Mouse (Mus musculus) midbrain, embryonic 14.5 days (tissue): ENCODE measurements around the gene Adamtsl3. TPM values are rescaled to one million over a fixed set of nuclear protein-coding genes. Genes with fewer than 3 reads are reported as not detected.

Experiments used
- ATAC-seq: fragments of 200-750 bp; cut with Nextera tagmentation; 2 replicates; pipeline ENCODE4 v1.8.0; 2017; ENCODE audit warnings: moderate number of reproducible peaks, moderate library complexity; ENCODE audit not compliant: low FRiP score, low TSS enrichment
- DNase-seq: peaks from one replicate; pipeline ENCODE4 v3.0.0-alpha.2; 2015
- H3K27ac ChIP-seq: fragments of 300-500 bp; sonication (generic); replicated peaks from 2 replicates; pipeline ENCODE4 v1.5.1; 2014; ENCODE audit warnings: mild to moderate bottlenecking, low read depth, low read length, moderate library complexity
- H3K27me3 ChIP-seq: fragments of 300-500 bp; sonication (generic); 2 replicates; pipeline ENCODE4 v1.6.1; 2014; ENCODE audit warnings: low read length, control low read depth, mixed read lengths; ENCODE audit not compliant: control insufficient read depth, insufficient read depth
- H3K36me3 ChIP-seq: fragments of 300-500 bp; sonication (generic); 2 replicates; pipeline ENCODE4 v1.6.1; 2014; ENCODE audit warnings: low read length, control low read depth; ENCODE audit not compliant: control insufficient read depth, insufficient read depth
- H3K4me1 ChIP-seq: fragments of 300-500 bp; sonication (generic); 2 replicates; pipeline ENCODE4 v1.6.1; 2014; ENCODE audit warnings: mild to moderate bottlenecking, antibody characterized with exemption, low read length, control low read depth; ENCODE audit not compliant: control insufficient read depth, insufficient read depth
- H3K4me2 ChIP-seq: fragments of 300-500 bp; sonication (generic); 2 replicates; pipeline ENCODE4 v1.6.1; 2014; ENCODE audit warnings: mild to moderate bottlenecking, low read length, moderate library complexity
- H3K4me3 ChIP-seq: fragments of 300-500 bp; sonication (generic); replicated peaks from 2 replicates; pipeline ENCODE4 v1.5.1; 2014; ENCODE audit warnings: low read depth, low read length
- H3K9ac ChIP-seq: fragments of 300-500 bp; sonication (generic); replicated peaks from 2 replicates; pipeline ENCODE4 v1.6.1; 2014; ENCODE audit warnings: mild to moderate bottlenecking, low read length, moderate library complexity
- H3K9me3 ChIP-seq: fragments of 300-500 bp; sonication (generic); 2 replicates; pipeline ENCODE4 v1.6.1; 2016; ENCODE audit warnings: low read length, control low read depth, mixed read lengths; ENCODE audit not compliant: control insufficient read depth
- WGBS: fragments of 180-500 bp; shearing (Covaris S2); extraction: QIAGEN DNeasy Blood & Tissue Kit; methylation state at CpG from one replicate; pipeline ENCODE4 v1.1.7; 2014; 5-methylcytosine and 5-hydroxymethylcytosine counted together
- polyA plus RNA-seq: library from polyadenylated mRNA; unstranded; fragments of >200 nt; fragmentation: Nextera tagmentation; extraction: Ambion mirVana; gene quantifications from 2 replicates; pipeline ENCODE4 v1.2.1, GENCODE M21; 2014

The Adamtsl3 gene
- polyA plus RNA-seq, 1 experiment from 2014 or later = 0.33 TPM

DNA sequence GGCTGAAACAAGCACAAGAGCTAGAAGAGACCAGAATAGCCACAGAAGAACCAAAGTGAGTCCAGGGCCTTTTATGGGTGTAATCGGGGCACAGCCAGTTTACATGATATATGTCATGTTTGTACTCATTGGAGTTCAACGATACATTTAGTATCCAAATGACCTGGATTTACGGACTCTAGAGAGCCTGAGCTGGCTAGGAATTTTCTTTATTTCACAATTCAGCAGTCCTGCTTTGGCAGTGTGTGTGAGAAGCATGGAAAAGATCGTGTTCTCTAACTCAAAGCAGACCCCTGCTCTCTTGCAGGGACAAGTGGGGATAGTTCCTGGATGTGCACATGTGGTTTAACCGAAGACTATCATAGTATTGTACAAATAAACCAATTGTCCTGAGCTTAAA lies 195.1 kb downstream of the Adamtsl3 start:
- DNase-seq (no peak), ATAC-seq (no peak)
- H3K4me1 ChIP-seq = no peaks in the 10 kb centered on the region
- no peak overlapping the region for H3K27ac ChIP-seq
- H3K4me2 ChIP-seq = no peak overlapping the region
- H3K9ac ChIP-seq = no peak overlapping the region
- H3K36me3 ChIP-seq = no peaks in the 10 kb centered on the region
- no peaks in the 10 kb centered on the region for H3K27me3 ChIP-seq
- WGBS = 87% methylated on average over 5 of the region's 5 CpGs
- no peak overlapping the region for H3K4me3 ChIP-seq
- H3K9me3 ChIP-seq = no peaks in the 10 kb centered on the region

DNA sequence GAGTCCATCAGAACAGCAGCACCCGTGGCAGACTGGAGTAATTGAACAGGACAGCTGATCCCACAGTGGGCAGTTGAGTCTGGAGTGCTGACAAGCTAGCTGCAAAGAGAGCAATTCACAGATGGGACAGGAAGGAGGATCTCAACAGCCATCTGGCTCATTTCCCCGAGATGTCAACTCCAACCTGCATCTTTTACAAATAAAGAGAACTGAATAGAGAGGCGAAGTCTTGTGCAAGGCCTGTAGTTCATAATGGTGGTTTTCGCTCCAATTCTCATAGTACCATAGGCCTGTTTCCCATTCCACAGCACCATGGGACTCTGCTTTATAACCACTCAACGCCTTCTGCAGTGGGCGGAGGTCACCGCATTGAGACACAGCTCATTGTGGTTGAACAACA lies 195.9 kb downstream of the Adamtsl3 start:
- Histone ChIP-seq H3K27me3 (no peaks in the 10 kb centered on the region), H3K9ac (no peak overlapping the region), H3K4me3 (no peak overlapping the region), H3K4me2 (no peak overlapping the region), H3K4me1 (no peaks in the 10 kb centered on the region), H3K9me3 (no peaks in the 10 kb centered on the region), H3K27ac (no peak overlapping the region), H3K36me3 (no peaks in the 10 kb centered on the region)
- ATAC-seq (no peak), DNase-seq (no peak)
- WGBS = 86% methylated on average over 7 of the region's 7 CpGs

DNA sequence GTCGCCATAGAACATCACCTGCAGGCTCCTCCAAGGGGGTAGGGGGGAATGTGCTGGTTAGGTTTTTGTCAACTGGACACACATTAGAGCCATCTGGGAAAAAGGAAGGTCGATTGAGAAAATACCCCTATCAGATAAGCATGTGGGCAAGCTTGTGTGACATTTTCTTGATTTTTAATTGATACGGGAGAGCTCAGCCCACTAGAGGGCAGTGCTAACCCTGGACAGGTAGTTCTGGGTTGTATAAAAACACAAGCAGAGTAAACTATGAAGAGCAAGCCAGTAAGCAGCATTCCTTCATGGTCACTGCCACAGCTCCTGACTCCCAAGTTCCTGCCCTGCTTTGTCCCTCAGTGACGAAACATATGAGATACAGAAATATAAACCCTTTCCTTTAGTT lies 197.7 kb downstream of the Adamtsl3 start:
- WGBS = 69% methylated on average over 4 of the region's 4 CpGs
- Histone ChIP-seq H3K9me3 (no peaks in the 10 kb centered on the region), H3K4me2 (no peak overlapping the region), H3K4me1 (no peaks in the 10 kb centered on the region), H3K4me3 (no peak overlapping the region), H3K9ac (no peak overlapping the region), H3K27ac (no peak overlapping the region), H3K27me3 (no peaks in the 10 kb centered on the region), H3K36me3 (no peaks in the 10 kb centered on the region)
- DNase-seq (no peak), ATAC-seq (no peak)

DNA sequence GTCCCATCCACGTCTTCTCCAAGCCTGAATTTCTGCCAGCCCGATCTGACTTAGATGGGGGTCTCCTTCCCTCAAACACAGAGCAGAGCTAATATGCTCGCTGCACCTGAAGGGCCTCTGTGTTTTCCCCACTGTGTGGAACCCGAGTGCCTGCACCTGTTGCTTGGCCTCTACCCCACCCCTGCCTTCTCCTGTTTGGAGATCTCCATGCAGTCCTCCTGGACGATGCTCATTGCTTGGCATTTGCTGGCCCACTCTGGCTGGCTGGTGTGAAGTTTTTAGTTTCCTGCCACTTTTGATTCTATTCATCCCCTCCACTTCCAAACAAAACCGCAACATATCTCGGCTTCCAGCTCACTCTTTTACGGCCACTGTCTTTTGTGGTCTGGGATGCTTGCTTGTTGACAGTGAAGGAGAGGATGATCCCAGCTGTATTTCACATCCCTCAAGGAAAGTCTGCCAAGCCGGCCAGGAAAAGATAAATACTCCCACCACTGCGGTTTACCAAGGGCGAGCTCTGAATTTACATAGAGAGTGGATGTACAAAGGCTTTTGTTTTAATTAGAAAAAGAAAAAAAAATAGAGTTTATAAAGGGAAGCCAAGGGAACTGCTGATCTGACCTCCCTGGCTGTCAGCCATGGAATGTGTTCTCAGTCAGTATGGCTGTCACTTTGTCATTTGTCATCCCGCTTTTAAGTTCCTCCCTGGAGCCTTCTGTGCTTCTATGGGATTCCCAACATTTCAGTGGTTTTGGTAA lies 198.4 kb downstream of the Adamtsl3 start:
- Histone ChIP-seq H3K9ac (no peak overlapping the region), H3K27me3 (no peaks in the 10 kb centered on the region), H3K4me3 (no peak overlapping the region), H3K4me1 (no peaks in the 10 kb centered on the region), H3K36me3 (no peaks in the 10 kb centered on the region), H3K9me3 (no peaks in the 10 kb centered on the region), H3K4me2 (no peak overlapping the region), H3K27ac (no peak overlapping the region)
- WGBS = 74% methylated on average over 12 of the region's 12 CpGs
- ATAC-seq (no peak), DNase-seq (peak; percentile 38)

DNA sequence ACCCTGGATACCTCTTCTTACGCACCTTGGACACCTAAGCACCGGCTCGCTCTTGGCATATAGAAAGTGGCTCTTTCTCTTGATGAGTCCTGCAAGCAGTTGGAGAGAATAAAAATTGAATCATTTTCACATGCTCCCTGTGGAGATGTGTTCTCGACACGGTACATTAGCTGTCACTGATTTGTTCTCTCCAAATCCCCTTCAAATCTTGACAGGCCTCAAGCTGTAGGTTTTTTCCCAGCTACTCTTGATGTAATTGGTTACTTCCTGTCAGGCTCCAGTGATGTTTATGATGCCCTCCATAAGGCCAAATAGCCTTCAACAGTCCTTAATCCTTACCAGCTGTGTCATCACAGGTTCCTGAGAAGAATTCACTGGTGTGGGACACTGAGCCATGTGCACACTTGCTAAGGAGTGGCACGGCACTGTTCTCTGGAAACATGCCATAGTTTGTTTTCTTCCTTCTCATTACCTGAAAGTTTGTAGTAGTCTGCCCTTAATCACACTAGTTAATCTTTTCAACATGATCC lies 209.0 kb downstream of the Adamtsl3 start:
- 72% methylated on average over 6 of the region's 6 CpGs for WGBS
- Histone ChIP-seq H3K27me3 (no peaks in the 10 kb centered on the region), H3K4me3 (no peak overlapping the region), H3K36me3 (no peaks in the 10 kb centered on the region), H3K27ac (no peak overlapping the region), H3K9ac (no peak overlapping the region), H3K9me3 (no peaks in the 10 kb centered on the region), H3K4me2 (no peak overlapping the region), H3K4me1 (0 out of 2 replicates have a peak, but pooled peaks cover 2% of the 10 kb centered on the region)
- ATAC-seq (no peak), DNase-seq (peak; percentile 4)

DNA sequence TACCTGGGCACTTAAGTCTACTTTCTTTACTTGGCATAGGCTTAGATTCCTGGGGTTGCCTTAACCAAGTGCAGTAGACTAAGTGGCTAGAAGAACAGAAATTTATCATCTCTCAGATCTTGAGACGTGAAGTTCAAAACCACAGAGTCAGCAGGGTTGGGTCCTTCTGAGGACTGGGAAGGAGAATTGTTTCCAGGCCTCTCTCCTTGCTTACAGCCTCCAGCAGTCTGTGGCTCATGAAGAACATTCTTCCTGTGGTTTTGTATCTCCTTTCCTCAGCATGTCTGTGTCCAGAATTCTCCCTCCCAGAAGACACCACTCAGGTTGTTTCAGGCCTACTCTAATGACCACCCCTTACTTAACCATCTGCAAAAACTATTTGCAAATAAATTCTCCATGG lies 216.5 kb downstream of the Adamtsl3 start:
- Histone ChIP-seq H3K9me3 (no peaks in the 10 kb centered on the region), H3K27ac (no peak overlapping the region)

DNA sequence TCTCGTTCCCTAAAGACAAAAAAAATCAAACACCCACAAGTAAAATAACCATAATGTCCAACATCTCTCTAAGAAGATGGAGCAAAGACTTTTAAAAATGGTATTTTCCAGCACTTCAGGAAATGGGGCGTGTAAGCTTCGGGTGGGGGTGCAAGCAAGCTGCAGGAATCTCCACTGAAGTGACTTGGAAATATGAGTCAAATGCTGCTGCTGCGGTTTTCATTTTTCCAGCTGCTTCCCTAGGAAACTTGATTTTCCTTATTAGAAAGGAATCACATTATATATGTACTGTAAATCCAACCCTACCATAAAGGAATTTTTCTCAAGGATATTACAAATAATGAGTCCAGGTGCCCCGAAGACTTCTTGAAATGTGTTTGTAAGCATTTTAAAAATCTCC lies 220.3 kb downstream of the Adamtsl3 start:
- no peak for ATAC-seq
- Histone ChIP-seq H3K4me3 (no peak overlapping the region), H3K27ac (no peak overlapping the region), H3K9me3 (no peaks in the 10 kb centered on the region), H3K4me1 (no peaks in the 10 kb centered on the region), H3K9ac (no peak overlapping the region), H3K4me2 (no peak overlapping the region), H3K36me3 (no peaks in the 10 kb centered on the region), H3K27me3 (no peaks in the 10 kb centered on the region)
- no peak for DNase-seq
- 83% methylated on average over 5 of the region's 5 CpGs for WGBS

More for the DNA sequence above, 216.5 kb downstream of the Adamtsl3 start:
- Histone ChIP-seq H3K36me3 (no peaks in the 10 kb centered on the region), H3K4me2 (no peak overlapping the region), H3K4me3 (no peak overlapping the region), H3K27me3 (no peaks in the 10 kb centered on the region), H3K4me1 (0 out of 2 replicates have a peak, but pooled peaks cover 2% of the 10 kb centered on the region), H3K9ac (no peak overlapping the region)
- DNase-seq (no peak), ATAC-seq (no peak)
- WGBS = 81% methylated on average over 1 of the region's 1 CpGs

DNA sequence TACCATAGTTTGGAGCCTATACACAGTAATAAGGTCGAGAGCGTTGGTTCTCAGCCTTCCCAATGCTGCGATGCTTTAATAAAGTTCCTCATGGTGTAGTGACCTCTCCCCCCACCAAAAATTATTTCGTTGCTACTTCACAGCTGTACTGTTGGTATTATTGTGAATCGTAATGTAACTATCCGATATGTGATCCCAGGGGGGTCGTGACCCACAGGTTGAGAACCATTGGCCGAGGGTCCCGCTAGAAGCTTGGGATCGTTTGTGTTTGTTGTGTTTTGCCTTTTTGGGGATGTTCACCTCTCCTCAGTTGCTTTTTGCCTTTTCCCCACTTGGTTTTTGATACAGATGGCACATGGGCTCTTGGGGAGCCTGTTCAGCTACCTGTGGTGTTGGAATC lies 220.9 kb downstream of the Adamtsl3 start:
- H3K4me2 ChIP-seq = no peak overlapping the region
- ATAC-seq (no peak), DNase-seq (no peak)
- no peaks in the 10 kb centered on the region for H3K36me3 ChIP-seq
- no peak overlapping the region for H3K4me3 ChIP-seq
- H3K27ac ChIP-seq = no peak overlapping the region
- H3K4me1 ChIP-seq = no peaks in the 10 kb centered on the region
- no peaks in the 10 kb centered on the region for H3K27me3 ChIP-seq
- H3K9me3 ChIP-seq = no peaks in the 10 kb centered on the region
- 92% methylated on average over 10 of the region's 10 CpGs for WGBS
- no peak overlapping the region for H3K9ac ChIP-seq

DNA sequence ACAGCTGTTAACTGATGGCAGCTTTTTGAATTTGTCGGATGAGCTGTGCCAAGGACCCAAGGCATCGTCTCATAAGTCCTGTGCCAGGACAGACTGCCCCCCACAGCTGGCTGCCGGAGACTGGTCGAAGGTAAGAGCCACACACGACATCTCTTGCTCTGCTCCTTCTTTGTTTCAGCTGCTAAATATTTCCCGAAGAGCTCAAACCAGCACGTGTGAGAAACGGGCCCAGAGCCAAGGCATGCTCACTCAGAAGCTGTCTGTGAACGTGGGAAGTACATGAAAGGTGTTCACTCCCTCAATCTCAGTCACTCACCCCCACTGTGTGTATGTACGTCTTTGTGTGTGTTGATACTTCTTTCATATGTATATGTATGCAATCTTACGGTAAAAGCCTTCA lies 221.6 kb downstream of the Adamtsl3 start:
- WGBS = 86% methylated on average over 11 of the region's 11 CpGs
- H3K27ac ChIP-seq = no peak overlapping the region
- H3K4me3 ChIP-seq = no peak overlapping the region
- H3K9me3 ChIP-seq = no peaks in the 10 kb centered on the region
- no peak overlapping the region for H3K9ac ChIP-seq
- H3K36me3 ChIP-seq = no peaks in the 10 kb centered on the region
- H3K4me2 ChIP-seq = no peak overlapping the region
- DNase-seq (no peak), ATAC-seq (no peak)
- no peaks in the 10 kb centered on the region for H3K27me3 ChIP-seq
- H3K4me1 ChIP-seq = no peaks in the 10 kb centered on the region
